Mouse (Mus musculus): ENCODE results near the gene Klf9.

DNA sequence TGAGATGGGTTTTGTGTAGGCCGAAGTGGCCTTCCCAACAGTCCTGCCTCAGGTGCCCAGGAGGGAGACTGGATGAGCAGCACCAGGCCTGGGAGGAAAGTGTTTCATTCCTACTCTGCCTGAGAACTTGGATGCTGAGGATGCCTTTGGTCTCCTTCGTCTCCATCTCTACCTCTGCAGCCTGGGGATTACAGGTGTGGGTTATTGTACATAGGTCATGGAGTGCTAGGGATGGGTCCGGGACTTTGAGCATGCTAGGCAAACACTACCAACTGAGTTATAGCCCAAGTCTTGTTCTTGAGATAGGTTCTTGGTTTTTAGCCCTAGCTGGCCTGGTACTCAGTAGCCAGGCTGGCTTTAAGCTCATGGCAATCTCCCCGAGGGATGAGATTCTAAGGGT lies 42.5 kb downstream of the Klf9 start:
- TF ChIP-seq CTCF (IDR thresholded peaks at IDR 0.05; ENCODE audit: control insufficient read depth, insufficient read depth, low read length): no peak
- no peak for TF ChIP-seq POLR2A (IDR thresholded peaks at IDR 0.05; ENCODE audit: borderline replicate concordance, control insufficient read depth, low read depth, low read length)

All from bone marrow, adult 2 months (tissue).